Mouse (Mus musculus): ENCODE measurements at regions not wholly inside any gene's neighbourhood (a gene's known extent, or its start where the extent isn't known, plus 50 kb on each side); places are given as distances from the start of the nearest gene placed in this dataset.

DNA sequence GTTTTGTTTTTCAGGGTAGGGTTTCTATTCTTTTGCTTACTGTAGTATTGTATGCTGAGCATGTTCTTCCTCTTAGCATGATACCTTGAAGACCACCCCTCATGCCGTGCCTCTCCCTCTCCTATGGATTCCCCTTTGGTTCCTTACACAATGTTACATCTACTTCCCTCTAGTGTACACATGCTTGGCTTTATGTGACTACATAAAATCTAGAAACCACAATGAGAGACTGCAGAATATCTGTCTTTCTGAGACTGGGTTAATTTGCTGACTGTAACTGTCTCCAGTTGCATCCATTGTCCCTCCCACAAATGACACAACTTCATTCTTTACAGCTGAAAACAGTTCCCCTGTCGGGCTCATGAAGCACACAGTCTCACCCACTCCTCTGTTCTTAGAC lies 78.8 kb upstream of the Supt20 start:
- H3K4me2 ChIP-seq (replicated peaks) = no peak overlapping the region
- no peaks in the 10 kb centered on the region for H3K27me3 ChIP-seq
- H3K4me3 ChIP-seq = no peak overlapping the region
- no peak overlapping the region for H3K27ac ChIP-seq
- no peak for ATAC-seq (ENCODE audit: low FRiP score, low read depth)
- peaks cover 6% of the 10 kb centered on the region for H3K4me1 ChIP-seq
- no peaks in the 10 kb centered on the region for H3K36me3 ChIP-seq
- no peak overlapping the region for H3K9ac ChIP-seq
- H3K9me3 ChIP-seq = 0 out of 2 replicates have a peak, but pooled peaks cover 9% of the 10 kb centered on the region
- WGBS = 61% methylated on average over 2 of the region's 2 CpGs

GRCm38 (mm10) chr3:54617298-54617697 lies 75.3 kb upstream of the Supt20 start:
- 95% methylated on average over 4 of the region's 4 CpGs for WGBS

DNA sequence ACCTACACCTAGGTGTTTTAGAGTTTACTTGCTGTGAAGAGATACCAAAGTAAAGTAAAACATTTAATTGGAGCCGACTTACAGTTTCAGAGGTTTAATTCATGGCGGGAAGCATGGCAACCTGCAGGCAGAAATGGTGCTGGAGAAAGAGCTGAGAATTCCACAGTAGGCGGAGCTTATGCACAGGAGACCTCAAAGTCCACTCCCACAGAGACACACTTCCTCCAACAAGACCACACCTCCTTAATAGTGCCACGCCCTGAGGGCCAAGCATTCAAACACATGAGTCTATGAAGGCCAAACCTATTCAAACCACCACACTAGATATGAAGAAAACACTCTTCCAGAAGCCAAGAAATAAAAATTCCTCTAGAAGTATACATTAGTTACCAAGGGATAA lies 74.3 kb upstream of the Supt20 start:
- H3K27me3 ChIP-seq = no peaks in the 10 kb centered on the region
- no peaks in the 10 kb centered on the region for H3K36me3 ChIP-seq
- H3K9ac ChIP-seq = no peak overlapping the region
- no peaks in the 10 kb centered on the region for H3K4me1 ChIP-seq
- H3K4me3 ChIP-seq = no peak overlapping the region
- WGBS = 89% methylated on average over 4 of the region's 4 CpGs
- H3K27ac ChIP-seq = no peak overlapping the region
- H3K9me3 ChIP-seq = 0 out of 2 replicates have a peak, but pooled peaks cover 9% of the 10 kb centered on the region
- H3K4me2 ChIP-seq (replicated peaks) = no peak overlapping the region
- no peak for ATAC-seq (ENCODE audit: low FRiP score, low read depth)

More at GRCm38 (mm10) chr3:54617298-54617697, 75.3 kb upstream of the Supt20 start:
- H3K27me3 ChIP-seq = no peaks in the 10 kb centered on the region
- ATAC-seq (ENCODE audit: low FRiP score, low read depth) = no peak
- H3K4me1 ChIP-seq = no peaks in the 10 kb centered on the region
- no peak overlapping the region for H3K4me3 ChIP-seq
- no peaks in the 10 kb centered on the region for H3K36me3 ChIP-seq
- H3K27ac ChIP-seq = no peak overlapping the region
- H3K9me3 ChIP-seq = 0 out of 2 replicates have a peak, but pooled peaks cover 9% of the 10 kb centered on the region
- H3K9ac ChIP-seq = no peak overlapping the region
- H3K4me2 ChIP-seq (replicated peaks) = no peak overlapping the region

GRCm38 (mm10) chr3:54630254-54630653 lies 62.4 kb upstream of the Supt20 start:
- Histone ChIP-seq H3K9ac (no peak overlapping the region), H3K27ac (no peak overlapping the region), H3K4me1 (no peaks in the 10 kb centered on the region), H3K36me3 (no peaks in the 10 kb centered on the region), H3K4me3 (no peak overlapping the region), H3K9me3 (peaks cover 16% of the 10 kb centered on the region), H3K27me3 (no peaks in the 10 kb centered on the region), H3K4me2 (replicated peaks) (no peak overlapping the region)
- ATAC-seq (ENCODE audit: low FRiP score, low read depth) = no peak
- WGBS = 74% methylated on average over 7 of the region's 7 CpGs

DNA sequence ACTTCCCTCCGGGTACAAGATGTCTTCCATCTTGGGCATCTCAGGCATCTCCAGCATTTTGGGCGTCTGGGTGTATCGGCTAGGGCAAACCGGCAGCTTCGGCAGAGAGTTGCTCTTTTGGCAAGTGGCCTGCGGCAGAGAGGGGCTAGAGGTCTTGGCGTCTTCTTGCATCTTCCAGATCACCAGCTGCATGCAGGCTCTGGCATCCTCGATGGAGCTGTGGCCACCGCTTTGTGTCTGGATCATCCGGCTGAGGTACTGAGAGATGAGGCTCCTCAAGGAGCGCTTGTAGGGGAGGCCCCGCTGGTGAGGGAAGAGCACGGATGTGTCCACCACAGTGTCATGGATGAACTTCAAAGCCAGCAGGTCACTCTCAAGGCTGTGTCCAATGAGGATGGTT lies 59.9 kb upstream of the Supt20 start:
- peaks cover 16% of the 10 kb centered on the region for H3K9me3 ChIP-seq
- 97% methylated on average over 13 of the region's 13 CpGs for WGBS
- H3K4me1 ChIP-seq = no peaks in the 10 kb centered on the region
- H3K27ac ChIP-seq = no peak overlapping the region
- H3K36me3 ChIP-seq = no peaks in the 10 kb centered on the region
- H3K27me3 ChIP-seq = no peaks in the 10 kb centered on the region
- no peak overlapping the region for H3K4me2 ChIP-seq (replicated peaks)
- ATAC-seq (ENCODE audit: low FRiP score, low read depth) = no peak
- H3K4me3 ChIP-seq = no peak overlapping the region
- H3K9ac ChIP-seq = no peak overlapping the region

- WGBS = 96% methylated on average over 23 of the region's 23 CpGs
- Histone ChIP-seq H3K27me3 (no peaks in the 10 kb centered on the region), H3K9ac (no peak overlapping the region)
These were observed 59.2 kb upstream of the Supt20 start for GRCm38 (mm10) chr3:54633446-54633845.

DNA sequence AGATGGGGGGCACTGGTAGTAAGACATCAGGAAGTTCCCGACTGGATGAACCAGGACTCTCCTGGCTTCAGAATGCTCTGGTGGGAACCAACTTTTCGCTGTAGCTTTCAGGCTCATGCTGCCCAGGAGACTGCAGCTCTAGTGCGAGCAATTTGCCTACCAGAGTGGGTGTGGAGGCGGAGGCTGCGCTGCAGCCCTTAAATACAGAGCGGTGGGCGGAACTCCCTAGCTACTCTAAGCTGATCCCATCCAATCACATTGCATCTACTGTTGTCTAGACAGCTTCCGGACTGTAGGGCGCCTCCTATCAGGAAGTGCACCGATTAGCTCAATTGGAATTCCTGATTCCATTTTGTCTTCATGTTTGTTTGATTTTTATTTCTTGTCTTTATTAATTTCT lies 58.2 kb upstream of the Supt20 start:
- Histone ChIP-seq H3K9ac (no peak overlapping the region), H3K36me3 (no peaks in the 10 kb centered on the region), H3K4me3 (no peak overlapping the region), H3K27ac (no peak overlapping the region), H3K9me3 (peaks cover 16% of the 10 kb centered on the region), H3K4me2 (replicated peaks) (no peak overlapping the region), H3K27me3 (no peaks in the 10 kb centered on the region), H3K4me1 (no peaks in the 10 kb centered on the region)
- 89% methylated on average over 10 of the region's 10 CpGs for WGBS
- ATAC-seq (ENCODE audit: low FRiP score, low read depth) = no peak

More at GRCm38 (mm10) chr3:54633446-54633845, 59.2 kb upstream of the Supt20 start:
- H3K9me3 ChIP-seq = peaks cover 16% of the 10 kb centered on the region
- no peak overlapping the region for H3K4me3 ChIP-seq
- H3K4me1 ChIP-seq = no peaks in the 10 kb centered on the region
- no peak overlapping the region for H3K4me2 ChIP-seq (replicated peaks)
- H3K27ac ChIP-seq = no peak overlapping the region
- ATAC-seq (ENCODE audit: low FRiP score, low read depth) = no peak
- no peaks in the 10 kb centered on the region for H3K36me3 ChIP-seq

All from limb, embryonic 13.5 days (tissue).